Mouse (Mus musculus) adrenal gland, adult (tissue): ENCODE data around the gene Podxl.
"Not testable (repeated sequence)": the region's sequence is repeated elsewhere in the genome, so short reads cannot be mapped to it uniquely, and the experiment has no call there.

Source experiments
- DNase-seq, 2 experiments: peaks; one replicate each; pipeline ENCODE4 v3.0.0; 2022 to 2023; ENCODE audit warnings: low spot score in 1 of 2; ENCODE audit not compliant: inconsistent age in 2 of 2

The Podxl gene

GRCm38 (mm10) chr6:31568070-31568595 is 4.4 kb upstream of the Podxl start:
- DNase-seq, result no peak

- no peak for DNase-seq
Observed at GRCm38 (mm10) chr6:31567200-31567599, 3.4 kb upstream of the Podxl start.

- no peak for DNase-seq
Observed at GRCm38 (mm10) chr6:31564901-31565391, 1.2 kb upstream of the Podxl start.

- no peak for DNase-seq
Observed at GRCm38 (mm10) chr6:31564182-31564531, 376 bp upstream of the Podxl start.

GRCm38 (mm10) chr6:31562371-31563080 is 1.3 kb downstream of the Podxl start:
- peak in 1 of 2 experiments; percentile 53 for DNase-seq

- DNase-seq, result not testable (repeated sequence)
Observed at GRCm38 (mm10) chr6:31561948-31562347, 1.8 kb downstream of the Podxl start.

GRCm38 (mm10) chr6:31560138-31560959 is 3.4 kb downstream of the Podxl start:
- no peak for DNase-seq

GRCm38 (mm10) chr6:31556460-31557100 is 7.2 kb downstream of the Podxl start:
- no peak for DNase-seq

GRCm38 (mm10) chr6:31550876-31551532 is 12.8 kb downstream of the Podxl start:
- peak; percentile 31 to 67 for DNase-seq

GRCm38 (mm10) chr6:31549361-31550051 is 14.3 kb downstream of the Podxl start:
- peak; percentile 90 to 94 for DNase-seq

- peak; percentile 47 to 73 for DNase-seq
Observed at GRCm38 (mm10) chr6:31544318-31544717, 19.5 kb downstream of the Podxl start.

GRCm38 (mm10) chr6:31540018-31540417 is 23.8 kb downstream of the Podxl start:
- no peak for DNase-seq

- no peak for DNase-seq
Observed at GRCm38 (mm10) chr6:31538112-31538511, 25.7 kb downstream of the Podxl start.

- no peak for DNase-seq
Observed at GRCm38 (mm10) chr6:31537193-31537592, 26.6 kb downstream of the Podxl start.

- DNase-seq, result no peak
Observed at GRCm38 (mm10) chr6:31534705-31535104, 29.1 kb downstream of the Podxl start.

GRCm38 (mm10) chr6:31531880-31532279 is 31.9 kb downstream of the Podxl start:
- peak in 1 of 2 experiments; percentile 27 for DNase-seq

- no peak for DNase-seq
Observed at GRCm38 (mm10) chr6:31528339-31528738, 35.4 kb downstream of the Podxl start.

GRCm38 (mm10) chr6:31527897-31528296 is 35.9 kb downstream of the Podxl start:
- DNase-seq, result peak; percentile 55 to 86

GRCm38 (mm10) chr6:31526929-31527328 is 36.9 kb downstream of the Podxl start:
- DNase-seq, result no peak

GRCm38 (mm10) chr6:31525231-31525900 is 38.4 kb downstream of the Podxl start:
- DNase-seq, result peak in 1 of 2 experiments; percentile 80
